Mouse (Mus musculus): Measurements from ENCODE around the gene Heyl. TPM values are rescaled to one million over a fixed set of nuclear protein-coding genes. Genes with fewer than 3 reads are reported as not detected.

Heyl gene
- 10 to 100 TPM; 21.4 to 21.6 TPM for total RNA-seq (2021)
- long read RNA-seq, experiment 1, full-length matches to known transcripts: 14 of 21 reads
- long read RNA-seq, experiment 1, partial matches to known transcripts: 1 of 21 reads
- long read RNA-seq, experiment 1, other reads (novel, unspliced or antisense): 6 of 21 reads
- long read RNA-seq, experiment 2, full-length matches to known transcripts: 11 of 22 reads
- long read RNA-seq, experiment 2, partial matches to known transcripts: 0 of 22 reads
- long read RNA-seq, experiment 2, other reads (novel, unspliced or antisense): 11 of 22 reads

- intact Hi-C loops (cut with DNase I): no loop called here
- DNase-seq: peak; percentile 82 to 83
These were observed at the start of gene Heyl for GRCm38 (mm10) chr4:123233492-123234084. Gene Heyl (plus strand): TSS chr4:123233556.

GRCm38 (mm10) chr4:123184816-123185215 is 48.5 kb upstream of the Heyl start:
- DNase-seq: no peak
- intact Hi-C loops (cut with DNase I): no loop called here

GRCm38 (mm10) chr4:123192336-123192735 is 41.0 kb upstream of the Heyl start:
- intact Hi-C loops (cut with DNase I): no loop called here
- DNase-seq: no peak

- no peak for DNase-seq
- intact Hi-C loops (cut with DNase I): no loop called here
These were observed 39.6 kb upstream of the Heyl start for GRCm38 (mm10) chr4:123193791-123194190.

GRCm38 (mm10) chr4:123196695-123197094 is 36.7 kb upstream of the Heyl start:
- intact Hi-C loops (cut with DNase I): no loop called here
- DNase-seq: no peak

- peak; percentile 79 for DNase-seq
- intact Hi-C loops (cut with DNase I): loop anchor here (1.0 kb wide), 1 partner anchor 43 kb away; no protein-coding TSS in a partner anchor
These were observed 32.6 kb upstream of the Heyl start for GRCm38 (mm10) chr4:123200771-123201185.

GRCm38 (mm10) chr4:123201186-123202093 is 31.9 kb upstream of the Heyl start, which contains the start of gene Nt5c1a:
Gene Nt5c1a (plus strand): TSS chr4:123201504.
- intact Hi-C loops (cut with DNase I): no loop called here
- peak; percentile 62 to 79 for DNase-seq

- DNase-seq: no peak
- intact Hi-C loops (cut with DNase I): no loop called here
These were observed 31.3 kb upstream of the Heyl start for GRCm38 (mm10) chr4:123202094-123202420.

- DNase-seq: no peak
- intact Hi-C loops (cut with DNase I): no loop called here
These were observed 26.0 kb upstream of the Heyl start for GRCm38 (mm10) chr4:123207337-123207736.

GRCm38 (mm10) chr4:123210996-123211395 is 22.4 kb upstream of the Heyl start:
- no peak for DNase-seq
- intact Hi-C loops (cut with DNase I): no loop called here

- no peak for DNase-seq
- intact Hi-C loops (cut with DNase I): no loop called here
These were observed 21.9 kb upstream of the Heyl start for GRCm38 (mm10) chr4:123211453-123211852.

GRCm38 (mm10) chr4:123212330-123212729 is 21.0 kb upstream of the Heyl start:
- DNase-seq: no peak
- intact Hi-C loops (cut with DNase I): no loop called here

- DNase-seq: no peak
- intact Hi-C loops (cut with DNase I): no loop called here
These were observed 19.4 kb upstream of the Heyl start for GRCm38 (mm10) chr4:123213975-123214374.

- intact Hi-C loops (cut with DNase I): loop anchor here (5.0 kb wide), 1 partner anchor 58 kb away; no protein-coding TSS in a partner anchor
- no peak for DNase-seq
These were observed 18.0 kb upstream of the Heyl start for GRCm38 (mm10) chr4:123215367-123215766.

GRCm38 (mm10) chr4:123216782-123217181 is 16.6 kb upstream of the Heyl start:
- intact Hi-C loops (cut with DNase I): loop anchor here (5.0 kb wide), 1 partner anchor 59 kb away; no protein-coding TSS in a partner anchor
- peak; percentile 56 to 66 for DNase-seq

- intact Hi-C loops (cut with DNase I): loop anchor here (1.0 to 5.0 kb wide), 2 partner anchors 34 to 63 kb away; no protein-coding TSS in a partner anchor
- peak; percentile 79 to 88 for DNase-seq
These were observed 13.5 kb upstream of the Heyl start for GRCm38 (mm10) chr4:123219720-123220357.

GRCm38 (mm10) chr4:123220637-123221036 is 12.7 kb upstream of the Heyl start:
- no peak for DNase-seq
- intact Hi-C loops (cut with DNase I): no loop called here

- DNase-seq: no peak
- intact Hi-C loops (cut with DNase I): no loop called here
These were observed 10.0 kb upstream of the Heyl start for GRCm38 (mm10) chr4:123223309-123223708.

- peak; percentile 60 to 68 for DNase-seq
- intact Hi-C loops (cut with DNase I): no loop called here
These were observed 7.5 kb upstream of the Heyl start for GRCm38 (mm10) chr4:123225718-123226403.

- DNase-seq: peak; percentile 79
These were observed 5.6 kb upstream of the Heyl start for GRCm38 (mm10) chr4:123227707-123228106.

More at GRCm38 (mm10) chr4:123227707-123228106, 5.6 kb upstream of the Heyl start:
- intact Hi-C loops (cut with DNase I): no loop called here

All from heart, postnatal 14 days (tissue).